Mouse (Mus musculus): ENCODE data around the gene Plekhg5. TPM values are rescaled to one million over a fixed set of nuclear protein-coding genes. Genes with fewer than 3 reads are reported as not detected.

Gene Plekhg5
- total RNA-seq, 2 experiments from 2014 or later = 21.2 to 25.7 TPM

- intact Hi-C loops (cut with DNase I) = no loop called here
- no peak for DNase-seq
Measured at GRCm38 (mm10) chr4:152120311-152121182, 48.2 kb downstream of the Plekhg5 start.

- intact Hi-C loops (cut with DNase I) = no loop called here
- no peak for DNase-seq
Measured at GRCm38 (mm10) chr4:152121183-152121505, 48.8 kb downstream of the Plekhg5 start.

- no peak for DNase-seq
- intact Hi-C loops (cut with DNase I) = no loop called here
Measured at GRCm38 (mm10) chr4:152124361-152124961, 52.2 kb downstream of the Plekhg5 start.

- DNase-seq = no peak
- intact Hi-C loops (cut with DNase I) = no loop called here
Measured at GRCm38 (mm10) chr4:152125161-152126025, 53.1 kb downstream of the Plekhg5 start.

- intact Hi-C loops (cut with DNase I) = no loop called here
- no peak for DNase-seq
Measured at GRCm38 (mm10) chr4:152126026-152126920, 54.0 kb downstream of the Plekhg5 start.

GRCm38 (mm10) chr4:152127884-152128283 is 55.6 kb downstream of the Plekhg5 start:
- intact Hi-C loops (cut with DNase I) = no loop called here

GRCm38 (mm10) chr4:152128784-152129183 is 56.5 kb downstream of the Plekhg5 start:
- intact Hi-C loops (cut with DNase I) = no loop called here
- DNase-seq = no peak

More at GRCm38 (mm10) chr4:152127884-152128283, 55.6 kb downstream of the Plekhg5 start:
- no peak for DNase-seq

- intact Hi-C loops (cut with DNase I) = no loop called here
- DNase-seq = no peak
Measured at GRCm38 (mm10) chr4:152129395-152129930, 57.2 kb downstream of the Plekhg5 start.

GRCm38 (mm10) chr4:152130771-152131653 is 58.7 kb downstream of the Plekhg5 start:
- peak; percentile 48 for DNase-seq
- intact Hi-C loops (cut with DNase I) = no loop called here

- DNase-seq = no peak
- intact Hi-C loops (cut with DNase I) = no loop called here
Measured at GRCm38 (mm10) chr4:152131809-152132771, 59.8 kb downstream of the Plekhg5 start.

GRCm38 (mm10) chr4:152132772-152133169 is 60.5 kb downstream of the Plekhg5 start:
- intact Hi-C loops (cut with DNase I) = no loop called here
- no peak for DNase-seq

GRCm38 (mm10) chr4:152133213-152133612 is 60.9 kb downstream of the Plekhg5 start:
- intact Hi-C loops (cut with DNase I) = no loop called here
- DNase-seq = no peak

- DNase-seq = no peak
Measured at GRCm38 (mm10) chr4:152134507-152134906, 62.2 kb downstream of the Plekhg5 start.

GRCm38 (mm10) chr4:152135363-152135762 is 63.1 kb downstream of the Plekhg5 start:
- intact Hi-C loops (cut with DNase I) = no loop called here
- DNase-seq = no peak

More at GRCm38 (mm10) chr4:152134507-152134906, 62.2 kb downstream of the Plekhg5 start:
- intact Hi-C loops (cut with DNase I) = no loop called here

GRCm38 (mm10) chr4:152136112-152136875 is 64.0 kb downstream of the Plekhg5 start:
- DNase-seq = no peak
- intact Hi-C loops (cut with DNase I) = no loop called here

- intact Hi-C loops (cut with DNase I) = no loop called here
- DNase-seq = no peak
Measured at GRCm38 (mm10) chr4:152136876-152137250, 64.6 kb downstream of the Plekhg5 start.
